In genomic region chr2:128787805-128788204, GRCm38 (mm10) we compare ENCODE assay signal across 23 mouse cellular contexts. TPM values are rescaled to one million over a fixed set of nuclear protein-coding genes. Genes with fewer than 3 reads are reported as not detected.
DNase-seq lines count a peak whose midpoint lies in the region; ATAC-seq and TF ChIP-seq lines count a peak whose summit lies in the region.
"Had no signal": no experiment of that assay in that cellular context is flagged by ENCODE, and none has a peak within 500 bp of the region (broad histone marks: within the 10 kb centered on the region; RNA-seq: fewer than 3 reads in every experiment).

No protein-coding gene starts in this region.

- no peaks in the 10 kb centered on the region for H3K79me2 ChIP-seq in C2C12 (ENCODE audit: control insufficient read depth, insufficient read depth)

- H3K27ac ChIP-seq in liver, embryonic 12.5 days, result no peak overlapping the region
- H3K27ac ChIP-seq: embryonic facial prominence, embryonic 13.5 days; embryonic facial prominence, embryonic 15.5 days; forebrain, embryonic 13.5 days; forebrain, embryonic 15.5 days had no signal

- CTCF ChIA-PET in Patski (lab: Charles Lee), result no interaction called here

- peaks cover 8% of the 10 kb centered on the region for H3K36me3 ChIP-seq in C2C12 (ENCODE audit: control insufficient read depth, insufficient read depth)
- H3K36me3 ChIP-seq in liver, embryonic 12.5 days, result no peaks in the 10 kb centered on the region
- H3K36me3 ChIP-seq: forebrain, embryonic 15.5 days had no signal

- H3K4me1 ChIP-seq in liver, embryonic 12.5 days, result no peaks in the 10 kb centered on the region
- H3K4me1 ChIP-seq: embryonic facial prominence, embryonic 15.5 days; forebrain, embryonic 15.5 days had no signal

- ATAC-seq in Patski, result no peak
- ATAC-seq in granulocyte monocyte progenitor cell, adult 5-6 weeks (replicated peaks; ENCODE audit: poor library complexity, severe bottlenecking), result peak; percentile 37; the same call in 1 of the 2 replicates
- ATAC-seq in erythroblast, adult 5-6 weeks (replicated peaks; ENCODE audit: low FRiP score, poor library complexity, severe bottlenecking), result no peak
- ATAC-seq in cerebellum, adult (ENCODE audit: insufficient number of reproducible peaks, low FRiP score, low TSS enrichment), result no peak
- no peak for ATAC-seq in liver, embryonic 12.5 days
- ATAC-seq: forebrain, embryonic 13.5 days; forebrain, embryonic 15.5 days; forebrain, postnatal 0 days had no signal

- no peak overlapping the region for H3K4me2 ChIP-seq in liver, embryonic 12.5 days
- H3K4me2 ChIP-seq: embryonic facial prominence, embryonic 13.5 days; embryonic facial prominence, embryonic 15.5 days; forebrain, embryonic 13.5 days; forebrain, embryonic 15.5 days had no signal

- peak; percentile 73 for DNase-seq in 3T3-L1 (ENCODE audit: low read depth, low spot score)
- DNase-seq in Patski (ENCODE audit: low read depth, low spot score), result peak; percentile 30
- DNase-seq in thymus, adult 18-20 months, result no peak
- DNase-seq: adrenal gland, adult 2 months; adrenal gland, postnatal 10 days; adrenal gland, postnatal 25 days; B cell, adult 2 months; cerebellum, adult 11-12 months; cerebellum, adult 2 months; cerebellum, adult 9-10 months; cerebellum, postnatal 10 days; cerebellum, postnatal 25 days; embryo, embryonic 11 days; forebrain, postnatal 0 days had no signal

- no peak overlapping the region for H3ac ChIP-seq in C2C12 (ENCODE audit: control insufficient read depth, insufficient read length, low read depth)

- in situ Hi-C loops in Patski (cut with MboI; ENCODE audit: low pct_unique_long_range_greater_than_20kb), result no loop called here

- POLR2A ChIA-PET in Patski (lab: Charles Lee), result no interaction called here

- no peak overlapping the region for H3K9ac ChIP-seq in liver, embryonic 12.5 days
- H3K9ac ChIP-seq: embryonic facial prominence, embryonic 13.5 days; embryonic facial prominence, embryonic 15.5 days; forebrain, embryonic 13.5 days; forebrain, embryonic 15.5 days; forebrain, postnatal 0 days had no signal

- H3K79me3 ChIP-seq in C2C12 (ENCODE audit: low read depth), result no peaks in the 10 kb centered on the region

- no peaks in the 10 kb centered on the region for H3K27me3 ChIP-seq in C2C12 (ENCODE audit: control insufficient read depth, insufficient read depth, insufficient read length)
- peaks cover 6% of the 10 kb centered on the region for H3K27me3 ChIP-seq in Patski
- no peaks in the 10 kb centered on the region for H3K27me3 ChIP-seq in liver, embryonic 12.5 days (replicated peaks)
- H3K27me3 ChIP-seq: embryonic facial prominence, embryonic 13.5 days; embryonic facial prominence, embryonic 15.5 days; forebrain, embryonic 13.5 days; forebrain, embryonic 15.5 days had no signal

- H3K4me3 ChIP-seq in C2C12 (ENCODE audit: insufficient read depth, poor library complexity, severe bottlenecking), result no peak overlapping the region
- H3K4me3 ChIP-seq in liver, embryonic 12.5 days, result no peak overlapping the region
- H3K4me3 ChIP-seq: embryonic facial prominence, embryonic 13.5 days; embryonic facial prominence, embryonic 15.5 days; forebrain, embryonic 13.5 days; forebrain, embryonic 15.5 days had no signal

- H3K9me3 ChIP-seq in liver, embryonic 12.5 days (replicated peaks), result no peaks in the 10 kb centered on the region
- H3K9me3 ChIP-seq: embryonic facial prominence, embryonic 13.5 days; embryonic facial prominence, embryonic 15.5 days; forebrain, embryonic 13.5 days; forebrain, embryonic 15.5 days had no signal

- TF ChIP-seq CTCF in C2C12 (IDR thresholded peaks at IDR 0.05; ENCODE audit: control insufficient read depth, insufficient read depth, insufficient read length) (no peak), Patski (IDR thresholded peaks at IDR 0.05) (no peak)

- 51% methylated on average over 3 of the region's 3 CpGs for WGBS in liver, embryonic 12.5 days (ENCODE audit: insufficient replicate concordance)

TF ChIP-seq in C2C12, 6 proteins besides CTCF, POLR2A, EP300 and RAD21:
- TF ChIP-seq MYOD1 (IDR thresholded peaks at IDR 0.05; ENCODE audit: control insufficient read depth, insufficient read length, low read depth), result peak; percentile 40
- peak; percentile 15 for TF ChIP-seq MAX (IDR thresholded peaks at IDR 0.05)
- no peak for TF ChIP-seq CEBPB (IDR thresholded peaks at IDR 0.05; ENCODE audit: low read depth)
- TF ChIP-seq FOSL1 (IDR thresholded peaks at IDR 0.05; ENCODE audit: insufficient read depth, low read length, poor library complexity, severe bottlenecking), result peak; percentile 41
- no peak for TF ChIP-seq MYOG (IDR thresholded peaks at IDR 0.05; ENCODE audit: control insufficient read depth, extremely low read depth, insufficient read length)
- peak; percentile 38 for TF ChIP-seq USF1 (IDR thresholded peaks at IDR 0.05; ENCODE audit: low read depth)
TF ChIP-seq in C2C12: peak in this region for 4.

RNA-seq across cellular contexts. Expression of gene Tmem87b, which starts 30.1 kb away (rescaled TPM):
- polyA plus RNA-seq in C2C12 (2012; fragmentation: generic; extraction: Trizol) (4.5 TPM), Patski (2021) (32.1 TPM)
- 11.7 and 18.5 TPM in 2 replicates for total RNA-seq in granulocyte monocyte progenitor cell, adult 5-6 weeks (2014; fragmentation: Nextera tagmentation)
- 17.7 and 20.8 TPM in 2 replicates for total RNA-seq in granulocyte monocyte progenitor cell, adult 5-6 weeks (2017)
- total RNA-seq in erythroblast, adult 5-6 weeks (2015; ENCODE audit: low replicate concordance), result 2.3 and 4.4 TPM in 2 replicates
- 1.4 and 3.4 TPM in 2 replicates for total RNA-seq in erythroblast, adult 5-6 weeks (2017; ENCODE audit: low replicate concordance)
- 9.5 and 9.9 TPM in 2 replicates for polyA plus RNA-seq in liver, embryonic 12.5 days (2016; fragmentation: Nextera tagmentation; extraction: Ambion mirVana)

Comparison
In these comparisons a context has a peak if more than half of its experiments do, and no peak if none do; other contexts are left out.
1. DNase-seq: peak in 3T3-L1 (single experiment) and Patski (single experiment); none in thymus, adult 18-20 months (0 of 2).